Mouse (Mus musculus): ENCODE results near the gene Col10a1.
"Not testable (repeated sequence)": the region's sequence is repeated elsewhere in the genome, so short reads cannot be mapped to it uniquely, and the experiment has no call there.

Col10a1 gene

GRCm38 (mm10) chr10:34389681-34390080, at the start of gene Col10a1:
Gene Col10a1 (plus strand): TSS chr10:34389981.
- in situ Hi-C loops (cut with MboI, MseI) = no loop called here

- in situ Hi-C loops (cut with MboI, MseI) = loop anchor here (10.0 kb wide), 1 partner anchor 706 kb away; no protein-coding TSS in a partner anchor
Measured at GRCm38 (mm10) chr10:34341014-34341413, 48.8 kb upstream of the Col10a1 start.

GRCm38 (mm10) chr10:34341886-34342285, 47.9 kb upstream of the Col10a1 start:
- in situ Hi-C loops (cut with MboI, MseI) = loop anchor here (10.0 kb wide), 1 partner anchor 707 kb away; no protein-coding TSS in a partner anchor

- in situ Hi-C loops (cut with MboI, MseI) = no loop called here
Measured at GRCm38 (mm10) chr10:34352166-34352565, 37.6 kb upstream of the Col10a1 start.

GRCm38 (mm10) chr10:34358263-34358662, 31.5 kb upstream of the Col10a1 start:
- in situ Hi-C loops (cut with MboI, MseI) = no loop called here

- in situ Hi-C loops (cut with MboI, MseI) = no loop called here
Measured at GRCm38 (mm10) chr10:34363756-34364155, 26.0 kb upstream of the Col10a1 start.

GRCm38 (mm10) chr10:34368138-34368537, 21.6 kb upstream of the Col10a1 start:
- in situ Hi-C loops (cut with MboI, MseI) = no loop called here

GRCm38 (mm10) chr10:34373332-34373731, 16.4 kb upstream of the Col10a1 start:
- in situ Hi-C loops (cut with MboI, MseI) = no loop called here

- in situ Hi-C loops (cut with MboI, MseI) = no loop called here
Measured at GRCm38 (mm10) chr10:34385636-34386035, 4.1 kb upstream of the Col10a1 start.

- in situ Hi-C loops (cut with MboI, MseI) = no loop called here
Measured at GRCm38 (mm10) chr10:34396959-34397358, 7.2 kb downstream of the Col10a1 start.

- in situ Hi-C loops (cut with MboI, MseI) = no loop called here
Measured at GRCm38 (mm10) chr10:34399267-34399666, 9.5 kb downstream of the Col10a1 start.

GRCm38 (mm10) chr10:34418204-34418756, 28.5 kb downstream of the Col10a1 start, which contains the start of gene Nt5dc1:
Gene Nt5dc1 (minus strand): TSS chr10:34418552.
- in situ Hi-C loops (cut with MboI, MseI) = loop anchor here (5.0 kb wide), 1 partner anchor 136 kb away; the partner anchor contains the start of gene Tspyl1

- in situ Hi-C loops (cut with MboI, MseI) = loop anchor here (5.0 kb wide), 1 partner anchor 136 kb away; the partner anchor contains the start of gene Tspyl1
Measured at GRCm38 (mm10) chr10:34418794-34419193, 29.0 kb downstream of the Col10a1 start.

GRCm38 (mm10) chr10:34431783-34432182, 42.0 kb downstream of the Col10a1 start:
- in situ Hi-C loops (cut with MboI, MseI) = no loop called here

GRCm38 (mm10) chr10:34434191-34434590, 44.4 kb downstream of the Col10a1 start:
- in situ Hi-C loops (cut with MboI, MseI) = not testable (repeated sequence)

Measured in regulatory T cell (primary cell).